Mouse (Mus musculus): ENCODE data around the gene Capn10.

GRCm38 (mm10) chr1:92907632-92908360 is 26.4 kb upstream of the Capn10 start:
- TF ChIP-seq EP300 (IDR thresholded peaks at IDR 0.05; ENCODE audit: low read length) (no peak), CTCF (conservative IDR thresholded peaks at IDR 0.05 in 1 of 2, IDR thresholded peaks at IDR 0.05 in 1 of 2; ENCODE audit: low read depth in 2 of 2, low read length in 2 of 2) (no peak), MEF2A (IDR thresholded peaks at IDR 0.05; ENCODE audit: borderline replicate concordance, low read depth, low read length) (no peak), SMC3 (IDR thresholded peaks at IDR 0.05; ENCODE audit: low read depth, low read length) (no peak), HCFC1 (IDR thresholded peaks at IDR 0.05; ENCODE audit: low read depth, low read length) (no peak)

All from CH12.LX (cell line).